In the genomic region with DNA sequence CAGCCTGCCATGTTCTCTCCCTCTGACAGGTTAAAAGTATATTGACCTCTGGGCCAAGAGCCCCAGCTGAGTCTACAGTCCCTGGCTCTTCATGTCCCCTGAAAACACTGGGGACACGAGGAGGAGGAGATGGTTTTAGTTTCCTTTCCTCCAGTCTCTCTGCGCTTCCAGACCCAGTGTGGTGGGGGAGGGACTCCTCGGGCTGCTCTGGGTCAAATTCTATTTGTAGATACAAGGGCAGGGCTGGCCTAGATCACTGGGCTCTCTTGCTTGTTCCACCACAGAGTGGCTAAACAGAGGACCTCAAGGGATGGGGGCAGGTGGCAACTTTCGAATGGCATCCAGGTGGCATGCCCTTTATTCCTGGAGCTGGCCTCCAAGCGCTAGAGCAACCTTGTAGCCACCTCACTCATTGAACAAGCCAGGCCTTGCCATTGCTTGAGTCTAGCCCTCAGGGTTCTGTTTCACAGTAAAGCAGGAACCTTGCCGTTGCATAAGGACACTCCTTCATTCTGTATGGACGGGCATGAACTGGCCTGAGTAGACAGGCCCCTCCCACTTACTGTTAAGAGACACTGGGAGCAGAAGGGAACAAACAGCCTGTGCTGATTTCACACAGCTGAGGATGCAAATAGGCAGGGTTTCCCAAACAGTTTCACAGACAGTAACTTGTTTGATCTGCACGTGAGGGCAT, we compare ENCODE assay signal across 16 mouse cellular contexts. TPM values are rescaled to one million over a fixed set of nuclear protein-coding genes. Genes with fewer than 3 reads are reported as not detected.
DNase-seq lines count a peak whose midpoint lies in the region; ATAC-seq and TF ChIP-seq lines count a peak whose summit lies in the region.
"Had no signal": no experiment of that assay in that cellular context is flagged by ENCODE, and none has a peak within 500 bp of the region (broad histone marks: within the 10 kb centered on the region; RNA-seq: fewer than 3 reads in every experiment).

No protein-coding gene starts in this region.

- no peak for ATAC-seq in kidney, postnatal 0 days (replicated peaks; ENCODE audit: low FRiP score, low read depth)
- no peak for ATAC-seq in CD4-positive, CD25-positive, alpha-beta regulatory T cell, adult 4 months
- ATAC-seq: Patski had no signal

- H3K36me3 ChIP-seq in kidney, postnatal 0 days (ENCODE audit: insufficient read depth, low read length): no peaks in the 10 kb centered on the region
- H3K36me3 ChIP-seq in embryonic facial prominence, embryonic 10.5 days (replicated peaks): no peaks in the 10 kb centered on the region
- H3K36me3 ChIP-seq: limb, embryonic 10.5 days had no signal

- no peak for TF ChIP-seq CTCF in kidney, postnatal 0 days (IDR thresholded peaks at IDR 0.05; ENCODE audit: low read depth)

- DNase-seq in heart, adult 11 months: peak; percentile 94
- no peak for DNase-seq in heart, adult 9 months (ENCODE audit: low spot score in 2 of 2)
- DNase-seq in retina, postnatal 1 day: peak; percentile 46
- no peak for DNase-seq in retina, embryonic 14.5 days (ENCODE audit: low spot score)
- peak; percentile 58 for DNase-seq in kidney, postnatal 0 days (ENCODE audit: low spot score)
- no peak for DNase-seq in embryonic facial prominence, embryonic 10.5 days (ENCODE audit: low spot score)
- no peak for DNase-seq in left cerebral cortex, adult 9 months (ENCODE audit: low spot score in 2 of 2)
- DNase-seq: adrenal gland, postnatal 25 days; B cell, adult 2 months; embryo, embryonic 11 days had no signal

- 44% methylated on average over 8 of the region's 8 CpGs for WGBS in kidney, postnatal 0 days
- 45% methylated on average over 8 of the region's 8 CpGs for WGBS in embryonic facial prominence, embryonic 10.5 days

- H3K9me3 ChIP-seq in kidney, postnatal 0 days (replicated peaks; ENCODE audit: low read length): no peaks in the 10 kb centered on the region
- no peaks in the 10 kb centered on the region for H3K9me3 ChIP-seq in embryonic facial prominence, embryonic 10.5 days
- H3K9me3 ChIP-seq: limb, embryonic 10.5 days had no signal

- H3K4me1 ChIP-seq in kidney, postnatal 0 days (replicated peaks; ENCODE audit: insufficient read depth, low read length): peaks cover 17% of the 10 kb centered on the region; the same call in 1 of the 2 replicates
- H3K4me1 ChIP-seq in embryonic facial prominence, embryonic 10.5 days: peaks cover 27% of the 10 kb centered on the region

- no peak overlapping the region for H3K4me2 ChIP-seq in kidney, postnatal 0 days (ENCODE audit: low read length)

- no peak overlapping the region for H3K9ac ChIP-seq in kidney, postnatal 0 days (ENCODE audit: low read depth, low read length)

- H3K4me3 ChIP-seq in kidney, postnatal 0 days (replicated peaks; ENCODE audit: low read depth, low read length): no peak overlapping the region
- no peak overlapping the region for H3K4me3 ChIP-seq in embryonic facial prominence, embryonic 10.5 days
- H3K4me3 ChIP-seq: limb, embryonic 10.5 days; megakaryocyte, embryonic 14.5 days had no signal

- H3K27me3 ChIP-seq in kidney, postnatal 0 days (ENCODE audit: insufficient read depth, low read length): no peaks in the 10 kb centered on the region
- H3K27me3 ChIP-seq in embryonic facial prominence, embryonic 10.5 days (replicated peaks; ENCODE audit: low read depth, poor library complexity, severe bottlenecking): peaks cover 54% of the 10 kb centered on the region

- no peak overlapping the region for H3K27ac ChIP-seq in kidney, postnatal 0 days
- no peak overlapping the region for H3K27ac ChIP-seq in embryonic facial prominence, embryonic 10.5 days (replicated peaks)
- H3K27ac ChIP-seq: limb, embryonic 10.5 days had no signal

RNA-seq across cellular contexts. Expression of a gene that starts 2.0 kb away (rescaled TPM):
- polyA plus RNA-seq in kidney, postnatal 0 days (2015; fragmentation: Nextera tagmentation; extraction: Ambion mirVana): 6.7 and 7.5 TPM in 2 replicates
- 0.24 and 0.26 TPM in 2 replicates for polyA plus RNA-seq in embryonic facial prominence, embryonic 10.5 days (2016; fragmentation: Nextera tagmentation; extraction: Ambion mirVana)
- not detected for polyA plus RNA-seq in CD4-positive, CD25-positive, alpha-beta regulatory T cell, adult 4 months (2017; shearing (Covaris generic))

RNA-seq across cellular contexts. Expression of a gene that starts 38.4 kb away (rescaled TPM):
- polyA plus RNA-seq in kidney, postnatal 0 days (2015; fragmentation: Nextera tagmentation; extraction: Ambion mirVana): 6.0 and 9.8 TPM in 2 replicates
- polyA plus RNA-seq in embryonic facial prominence, embryonic 10.5 days (2016; fragmentation: Nextera tagmentation; extraction: Ambion mirVana): 2.1 and 2.6 TPM in 2 replicates
- not detected for polyA plus RNA-seq in CD4-positive, CD25-positive, alpha-beta regulatory T cell, adult 4 months (2017; shearing (Covaris generic))
- polyA plus RNA-seq: heart, postnatal 0 days; Patski; spleen, adult 2 months had no signal

Comparison
In these comparisons a context has a peak if more than half of its experiments do, and no peak if none do; other contexts are left out.
1. DNase-seq: peak in heart, adult 11 months (single experiment), retina, postnatal 1 day (single experiment) and kidney, postnatal 0 days (single experiment); none in heart, adult 9 months (0 of 2), retina, embryonic 14.5 days (single experiment), embryonic facial prominence, embryonic 10.5 days (single experiment) and left cerebral cortex, adult 9 months (0 of 2).